Mouse (Mus musculus): ENCODE data around the gene Irgc1. TPM values are rescaled to one million over a fixed set of nuclear protein-coding genes. Genes with fewer than 3 reads are reported as not detected.
A peak's percentile ranks its signal among the peaks of the same experiment; 100 is the strongest.
"Not testable (repeated sequence)": the region's sequence is repeated elsewhere in the genome, so short reads cannot be mapped to it uniquely, and the experiment has no call there.

Gene Irgc1
- not detected for total RNA-seq (2021)
- long read RNA-seq, experiment 1 = 0 reads
- long read RNA-seq, experiment 2 = 0 reads

- DNase-seq = no peak
Observed at GRCm38 (mm10) chr7:24451855-24452311, at the start of gene Irgc1. Gene Irgc1 (minus strand): TSS chr7:24452297.

DNA sequence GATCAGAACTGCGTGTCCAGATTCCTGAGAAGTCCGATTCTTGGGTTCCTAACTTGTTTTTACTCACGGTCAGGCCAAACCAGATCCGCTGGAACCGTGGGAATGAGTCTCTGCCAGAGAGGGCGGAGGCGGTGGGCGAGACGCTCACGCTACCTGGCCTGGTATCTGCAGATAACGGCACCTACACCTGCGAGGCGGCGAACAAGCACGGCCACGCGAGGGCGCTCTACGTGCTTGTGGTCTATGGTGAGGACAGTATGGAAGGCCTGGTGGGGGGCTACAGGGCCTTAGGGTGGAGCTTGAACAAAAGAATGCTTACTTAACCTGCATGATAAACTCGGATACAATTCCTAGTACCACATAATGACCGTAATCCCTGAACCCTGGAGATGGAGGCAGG is 49.4 kb upstream of the Irgc1 start:
- intact Hi-C loops (cut with DNase I) = no loop called here
- peak; percentile 24 to 37 for DNase-seq

More at GRCm38 (mm10) chr7:24451855-24452311, at the start of gene Irgc1:
- intact Hi-C loops (cut with DNase I) = no loop called here

DNA sequence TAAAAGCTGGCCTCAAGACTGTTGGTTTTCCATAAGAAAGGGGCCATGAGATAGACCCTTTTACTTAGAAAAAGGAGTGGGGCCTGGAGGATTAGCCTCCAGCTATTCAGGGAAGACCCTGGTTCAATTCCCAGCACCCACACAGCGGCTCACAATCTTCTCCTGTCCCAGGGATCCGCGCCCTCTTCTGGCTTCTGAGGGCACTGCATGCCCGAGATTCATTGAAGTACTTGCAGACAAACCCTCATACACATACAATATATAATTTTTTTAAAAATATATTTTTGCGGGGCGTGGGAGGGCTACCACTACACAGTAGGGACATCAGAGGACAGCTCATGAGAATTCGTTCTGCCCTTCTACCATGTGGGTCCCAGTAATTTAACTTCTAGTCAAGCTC is 48.8 kb upstream of the Irgc1 start:
- peak in 1 of 2 experiments; percentile 52 for DNase-seq
- intact Hi-C loops (cut with DNase I) = no loop called here

DNA sequence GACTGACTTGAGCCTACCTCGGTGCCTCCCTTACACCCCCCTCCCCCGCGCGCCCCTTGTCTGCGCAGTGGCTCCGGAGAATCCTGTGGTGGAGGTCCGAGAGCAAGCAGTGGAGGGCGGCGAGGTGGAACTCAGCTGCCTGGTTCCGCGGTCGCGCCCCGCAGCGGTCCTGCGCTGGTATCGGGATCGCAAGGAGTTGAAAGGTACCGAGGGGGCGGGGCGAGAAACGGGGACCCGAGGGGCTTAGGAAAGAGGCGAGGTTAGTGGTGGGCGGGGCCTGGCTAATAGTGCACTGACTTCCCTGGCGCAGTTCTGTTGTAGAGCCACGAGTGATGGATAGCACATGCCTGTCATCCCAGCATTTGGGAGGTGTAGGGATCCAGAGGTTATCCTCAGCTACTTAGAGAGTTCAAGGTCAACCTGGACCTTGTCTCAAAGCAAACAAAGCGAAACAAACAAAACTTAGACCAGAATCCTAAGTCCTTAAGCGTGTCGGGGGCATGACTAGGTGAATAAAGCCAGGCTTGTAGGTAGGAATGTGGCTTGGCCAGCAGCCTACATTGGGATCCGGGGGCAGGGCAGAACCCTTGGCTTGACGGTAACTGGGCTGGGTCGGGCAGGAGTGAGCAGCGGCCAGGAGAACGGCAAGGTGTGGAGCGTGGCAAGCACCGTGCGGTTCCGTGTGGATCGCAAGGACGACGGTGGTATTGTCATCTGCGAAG is 47.9 kb upstream of the Irgc1 start:
- intact Hi-C loops (cut with DNase I) = no loop called here
- peak in 1 of 2 experiments; percentile 20 for DNase-seq

- DNase-seq = no peak
- intact Hi-C loops (cut with DNase I) = no loop called here
Observed at GRCm38 (mm10) chr7:24488303-24488702, 36.2 kb upstream of the Irgc1 start.

- intact Hi-C loops (cut with DNase I) = no loop called here
Observed at GRCm38 (mm10) chr7:24487403-24487802, 35.3 kb upstream of the Irgc1 start.

GRCm38 (mm10) chr7:24486654-24487130 is 34.6 kb upstream of the Irgc1 start:
- intact Hi-C loops (cut with DNase I) = no loop called here

More at GRCm38 (mm10) chr7:24487403-24487802, 35.3 kb upstream of the Irgc1 start:
- DNase-seq = no peak

GRCm38 (mm10) chr7:24485481-24485880 is 33.4 kb upstream of the Irgc1 start:
- DNase-seq = no peak
- intact Hi-C loops (cut with DNase I) = no loop called here

More at GRCm38 (mm10) chr7:24486654-24487130, 34.6 kb upstream of the Irgc1 start:
- DNase-seq = no peak

DNA sequence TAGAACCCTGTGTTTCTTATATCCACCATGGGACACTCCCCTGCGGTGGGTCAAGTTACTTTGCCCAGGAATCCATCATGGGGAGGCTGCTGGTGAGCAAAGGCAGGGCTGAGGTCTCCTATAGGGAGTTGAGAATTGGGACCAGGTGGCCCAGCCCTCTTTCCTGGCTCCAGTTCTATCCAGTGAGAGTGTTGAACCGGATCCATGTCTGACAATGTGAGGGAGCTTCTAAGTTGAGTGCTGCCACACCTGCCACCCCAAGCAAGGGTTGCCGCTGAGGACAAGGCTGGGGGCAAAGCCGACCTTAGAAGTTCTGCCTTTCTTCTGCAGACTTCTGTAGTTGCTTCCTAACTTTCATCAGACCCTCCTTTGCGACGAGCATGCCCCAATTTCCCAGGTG is 31.2 kb upstream of the Irgc1 start:
- intact Hi-C loops (cut with DNase I) = loop anchor here (5.0 kb wide), 1 partner anchor 41 kb away; no protein-coding TSS in a partner anchor
- not testable (repeated sequence) for DNase-seq

- intact Hi-C loops (cut with DNase I) = loop anchor here (5.0 kb wide), 1 partner anchor 40 kb away; no protein-coding TSS in a partner anchor
- DNase-seq = no peak
Observed at GRCm38 (mm10) chr7:24482208-24483020, 30.3 kb upstream of the Irgc1 start.

DNA sequence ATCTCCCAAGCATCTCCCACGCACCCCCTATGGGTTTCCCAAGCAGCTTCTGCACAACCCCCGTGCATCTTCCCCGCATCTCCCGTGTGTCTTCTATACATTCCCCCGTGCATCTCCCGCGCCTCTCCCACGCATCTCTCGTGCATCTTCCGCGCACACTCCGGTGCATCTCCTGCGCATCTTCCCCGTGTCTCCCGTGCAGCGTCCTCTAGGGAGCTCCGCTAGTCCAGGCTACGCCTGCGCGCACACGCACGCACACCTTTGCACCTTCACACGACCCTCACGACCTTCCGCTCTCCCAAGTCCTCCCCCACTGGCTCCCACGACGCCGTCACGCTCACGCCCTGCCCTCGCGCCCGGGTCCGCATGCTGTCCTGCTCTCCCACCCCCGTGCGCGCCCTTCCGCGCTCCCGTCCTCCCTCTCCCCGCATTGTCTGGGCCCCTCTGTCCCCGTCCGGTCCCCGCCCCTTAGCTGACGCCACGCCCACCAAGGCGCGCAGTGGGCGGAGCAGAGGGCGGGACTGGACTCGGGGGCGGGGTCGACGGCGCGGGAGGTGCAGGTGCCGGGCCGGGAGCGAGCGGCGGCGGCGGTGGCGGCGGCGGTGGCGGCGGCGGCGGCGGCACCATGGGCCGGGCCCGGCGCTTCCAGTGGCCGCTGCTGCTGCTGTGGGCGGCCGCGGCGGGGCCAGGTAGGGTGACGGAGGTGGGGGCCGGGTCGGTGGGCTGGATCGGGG is 29.5 kb upstream of the Irgc1 start, which contains the start of gene Cadm4:
Cadm4 (plus strand) TSS at position 550 of the 734 bp plus-strand sequence.
- peak; percentile 85 to 89 for DNase-seq
- intact Hi-C loops (cut with DNase I) = loop anchor here (5.0 kb wide), 1 partner anchor 39 kb away; no protein-coding TSS in a partner anchor

GRCm38 (mm10) chr7:24480986-24481473 is 28.9 kb upstream of the Irgc1 start:
- no peak for DNase-seq
- intact Hi-C loops (cut with DNase I) = loop anchor here (5.0 kb wide), 1 partner anchor 39 kb away; no protein-coding TSS in a partner anchor

DNA sequence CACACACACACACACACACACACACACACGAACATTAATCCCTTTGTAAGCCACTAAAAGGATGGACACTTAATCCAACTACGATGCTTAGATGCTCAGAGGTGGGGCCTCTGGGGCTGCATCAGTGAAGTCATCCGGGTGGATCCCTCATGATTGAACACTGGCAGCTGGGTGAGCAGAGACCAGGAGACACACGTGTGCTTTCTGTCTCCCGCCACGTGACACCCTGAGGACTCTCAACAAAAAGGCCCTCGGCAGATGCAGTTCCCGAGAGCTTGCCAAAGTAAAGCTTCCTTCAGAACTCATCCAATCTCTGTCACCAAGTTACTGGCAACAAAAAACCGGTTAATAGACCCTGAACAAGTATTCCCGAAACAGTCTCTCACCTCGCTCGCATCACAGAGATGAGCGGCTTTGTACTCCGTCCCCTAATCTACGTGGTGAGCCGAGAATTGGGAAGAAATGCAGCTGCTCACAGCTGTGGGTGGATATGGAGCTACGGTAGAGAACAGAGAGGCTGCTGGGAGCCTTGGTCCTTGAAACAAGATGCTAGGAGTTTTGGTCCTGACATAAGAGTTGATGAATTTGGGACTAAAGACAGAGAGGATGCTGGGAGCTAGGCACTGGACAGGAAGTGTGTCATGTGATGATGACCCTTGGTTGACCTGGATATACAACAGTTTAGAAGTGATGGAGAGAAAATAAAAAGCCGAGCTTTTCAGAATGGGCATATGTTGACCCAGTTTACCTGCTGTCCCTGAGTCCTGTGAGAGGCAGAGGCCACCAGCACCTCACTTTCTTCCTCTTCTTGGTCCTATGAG is 28.2 kb upstream of the Irgc1 start:
- intact Hi-C loops (cut with DNase I) = loop anchor here (5.0 kb wide), 1 partner anchor 38 kb away; no protein-coding TSS in a partner anchor
- DNase-seq = no peak

GRCm38 (mm10) chr7:24479685-24480084 is 27.6 kb upstream of the Irgc1 start:
- no peak for DNase-seq
- intact Hi-C loops (cut with DNase I) = loop anchor here (5.0 to 10.0 kb wide), 2 partner anchors 37 to 185 kb away; no protein-coding TSS in a partner anchor

- DNase-seq = no peak
- intact Hi-C loops (cut with DNase I) = loop anchor here (10.0 kb wide), 1 partner anchor 186 kb away; no protein-coding TSS in a partner anchor
Observed at GRCm38 (mm10) chr7:24478911-24479310, 26.8 kb upstream of the Irgc1 start.

DNA sequence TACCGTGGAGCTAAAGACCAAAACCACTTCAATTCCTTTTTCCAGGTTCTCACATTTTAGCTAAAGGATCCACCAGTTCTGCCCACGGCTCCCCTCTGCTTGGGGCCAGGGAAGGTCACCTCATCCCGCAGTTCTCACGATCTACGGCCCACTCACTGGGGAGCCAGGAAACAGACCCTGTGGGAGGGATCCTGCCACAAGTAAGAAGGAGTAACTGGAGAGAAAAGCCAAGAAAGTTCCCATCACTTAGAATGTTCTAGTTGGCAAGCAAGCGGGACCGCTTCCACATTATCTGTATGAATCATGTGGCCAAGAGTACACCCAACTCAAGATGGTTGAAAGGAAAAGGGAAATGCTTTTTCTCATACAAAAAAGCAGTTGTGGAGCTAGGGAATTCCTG is 24.8 kb upstream of the Irgc1 start:
- DNase-seq = no peak
- intact Hi-C loops (cut with DNase I) = loop anchor here (10.0 kb wide), 1 partner anchor 188 kb away; no protein-coding TSS in a partner anchor

DNA sequence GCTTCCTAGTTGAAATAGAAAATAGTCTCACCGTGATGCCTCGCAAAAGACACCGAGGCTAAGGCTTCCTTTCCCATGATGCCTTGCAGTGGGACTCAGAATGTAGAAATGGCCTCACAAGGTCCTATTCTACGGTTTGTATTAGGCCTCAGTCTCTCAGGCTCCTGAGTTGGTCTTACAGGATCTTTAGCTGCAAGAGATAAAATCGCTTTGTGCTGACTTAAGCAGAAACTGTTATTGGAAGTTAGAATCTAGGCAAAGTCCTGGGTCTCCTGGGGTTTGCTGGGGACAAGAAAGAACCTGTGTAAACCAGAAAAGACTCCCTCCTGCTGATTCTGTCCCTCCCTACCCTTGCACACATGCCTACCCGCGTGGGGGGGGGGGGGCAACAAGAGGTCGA is 24.2 kb upstream of the Irgc1 start:
- DNase-seq = no peak
- intact Hi-C loops (cut with DNase I) = loop anchor here (10.0 kb wide), 1 partner anchor 188 kb away; no protein-coding TSS in a partner anchor

DNA sequence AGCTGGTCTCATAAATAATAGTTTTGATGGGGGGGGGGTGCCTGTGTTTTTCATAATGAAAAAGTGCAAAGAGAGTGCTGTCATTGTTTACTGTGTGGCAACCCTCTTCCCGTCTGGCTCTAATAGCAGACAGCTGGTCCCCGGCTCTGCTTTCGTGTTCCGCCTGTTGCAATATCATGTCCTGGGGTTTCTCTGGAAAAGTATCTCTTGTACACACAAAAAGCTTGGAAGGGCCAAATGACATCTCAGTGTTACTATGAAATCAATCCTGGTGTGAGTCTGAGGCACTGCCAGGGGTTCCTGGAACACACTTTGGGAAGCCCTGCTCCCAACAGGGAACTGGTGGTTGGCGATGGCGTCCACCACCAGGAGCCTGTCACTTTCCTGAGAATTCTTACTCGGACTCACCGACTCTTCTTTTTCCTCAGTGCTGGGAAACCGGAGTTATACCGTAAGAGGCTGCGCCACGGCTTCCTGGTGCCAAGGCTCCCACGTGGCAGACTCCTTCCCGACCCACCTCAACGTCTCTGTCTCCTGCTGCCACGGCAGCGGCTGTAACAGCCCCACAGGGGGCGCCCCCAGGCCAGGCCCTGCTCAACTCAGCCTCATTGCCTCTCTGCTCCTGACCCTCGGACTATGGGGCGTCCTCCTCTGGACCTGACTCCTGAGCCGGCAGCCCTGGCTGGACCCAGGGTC is 22.9 kb upstream of the Irgc1 start:
- no peak for DNase-seq

More for the DNA sequence above, 22.9 kb upstream of the Irgc1 start:
- intact Hi-C loops (cut with DNase I) = loop anchor here (5.0 to 10.0 kb wide), 2 partner anchors 32 to 190 kb away; partner anchors contain the start of gene Zfp428
